Mouse (Mus musculus): Measurements from ENCODE around the gene Efna2.
A peak's percentile ranks its signal among the peaks of the same experiment; 100 is the strongest.

The Efna2 gene

GRCm38 (mm10) chr10:80168038-80168661, 11.1 kb upstream of the Efna2 start:
- DNase-seq (ENCODE audit: low read depth) = peak; percentile 87

GRCm38 (mm10) chr10:80169070-80169469, 10.2 kb upstream of the Efna2 start:
- no peak for DNase-seq (ENCODE audit: low read depth)

- DNase-seq (ENCODE audit: low read depth) = no peak
These were observed 9.6 kb upstream of the Efna2 start for GRCm38 (mm10) chr10:80169651-80170050.

- DNase-seq (ENCODE audit: low read depth) = no peak
These were observed 9.2 kb upstream of the Efna2 start for GRCm38 (mm10) chr10:80170052-80170451.

- DNase-seq (ENCODE audit: low read depth) = no peak
These were observed 8.7 kb upstream of the Efna2 start for GRCm38 (mm10) chr10:80170601-80171021.

- DNase-seq (ENCODE audit: low read depth) = no peak
These were observed 8.0 kb upstream of the Efna2 start for GRCm38 (mm10) chr10:80171252-80171651.

- DNase-seq (ENCODE audit: low read depth) = no peak
These were observed 7.3 kb upstream of the Efna2 start for GRCm38 (mm10) chr10:80171760-80172526.

- peak; percentile 95 for DNase-seq (ENCODE audit: low read depth)
These were observed 6.6 kb upstream of the Efna2 start, which contains the start of gene 1600002K03Rik for GRCm38 (mm10) chr10:80172527-80173292. TSS of gene 1600002K03Rik (plus strand) at chr10:80172944.

- no peak for DNase-seq (ENCODE audit: low read depth)
These were observed 5.9 kb upstream of the Efna2 start for GRCm38 (mm10) chr10:80173358-80173757.

GRCm38 (mm10) chr10:80173955-80174640, 5.2 kb upstream of the Efna2 start:
- DNase-seq (ENCODE audit: low read depth) = no peak

- no peak for DNase-seq (ENCODE audit: low read depth)
These were observed 4.6 kb upstream of the Efna2 start for GRCm38 (mm10) chr10:80174705-80175104.

GRCm38 (mm10) chr10:80175536-80176269, 3.6 kb upstream of the Efna2 start:
- DNase-seq (ENCODE audit: low read depth) = no peak

- DNase-seq (ENCODE audit: low read depth) = no peak
These were observed 2.9 kb upstream of the Efna2 start for GRCm38 (mm10) chr10:80176270-80176834.

GRCm38 (mm10) chr10:80177441-80178279, 1.6 kb upstream of the Efna2 start:
- no peak for DNase-seq (ENCODE audit: low read depth)

GRCm38 (mm10) chr10:80180288-80180687, 1.0 kb downstream of the Efna2 start:
- DNase-seq (ENCODE audit: low read depth) = no peak

- no peak for DNase-seq (ENCODE audit: low read depth)
These were observed 1.5 kb downstream of the Efna2 start for GRCm38 (mm10) chr10:80180823-80181222.

GRCm38 (mm10) chr10:80182547-80182946, 3.3 kb downstream of the Efna2 start:
- DNase-seq (ENCODE audit: low read depth) = no peak

GRCm38 (mm10) chr10:80186649-80187048, 7.4 kb downstream of the Efna2 start:
- DNase-seq (ENCODE audit: low read depth) = no peak

GRCm38 (mm10) chr10:80187739-80188138, 8.5 kb downstream of the Efna2 start:
- no peak for DNase-seq (ENCODE audit: low read depth)

- DNase-seq (ENCODE audit: low read depth) = no peak
These were observed 9.3 kb downstream of the Efna2 start for GRCm38 (mm10) chr10:80188453-80189024.
